Comparison of ENCODE assay signal across 9 mouse cellular contexts in the genomic region with DNA sequence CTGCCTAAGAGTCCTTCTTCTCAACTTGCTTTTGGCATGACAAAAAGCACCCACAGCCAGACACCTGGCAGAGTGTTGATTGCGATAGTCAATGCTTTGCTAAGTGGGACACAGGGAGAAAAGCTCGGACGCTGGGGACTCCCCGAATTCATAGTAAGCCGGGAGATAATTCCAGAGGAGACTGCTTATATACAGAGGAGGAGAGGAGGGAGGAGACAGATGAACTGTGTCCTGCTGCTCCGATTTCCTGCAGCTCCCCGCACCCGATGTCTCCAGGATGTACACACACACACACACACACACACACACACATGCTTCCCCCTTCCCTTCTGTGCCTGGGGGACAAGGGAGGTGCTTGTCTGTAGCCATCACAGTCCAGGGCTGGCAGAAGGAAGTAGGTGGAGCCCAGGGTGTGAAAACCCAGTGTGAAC. TPM values are rescaled to one million over a fixed set of nuclear protein-coding genes. Genes with fewer than 3 reads are reported as not detected.
DNase-seq lines count a peak whose midpoint lies in the region; ATAC-seq and TF ChIP-seq lines count a peak whose summit lies in the region.
"Had no signal": no experiment of that assay in that cellular context is flagged by ENCODE, and none has a peak within 500 bp of the region (broad histone marks: within the 10 kb centered on the region; RNA-seq: fewer than 3 reads in every experiment).

No protein-coding gene starts in this region.

- H3K4me2 ChIP-seq in neural tube, embryonic 11.5 days (ENCODE audit: low read depth) = no peak overlapping the region
- H3K4me2 ChIP-seq in hindbrain, embryonic 16.5 days (ENCODE audit: low read length) = no peak overlapping the region
- no peak overlapping the region for H3K4me2 ChIP-seq in liver, postnatal 0 days (ENCODE audit: low read depth, low read length)
- 0 out of 2 replicates have a peak overlapping the region, but pooled peaks have one; percentile 21 for H3K4me2 ChIP-seq in neural tube, embryonic 15.5 days

- no peak overlapping the region for H3K4me3 ChIP-seq in neural tube, embryonic 11.5 days (ENCODE audit: low read depth, low read length)
- H3K4me3 ChIP-seq in hindbrain, embryonic 16.5 days (ENCODE audit: low read length) = no peak overlapping the region
- H3K4me3 ChIP-seq in liver, postnatal 0 days (ENCODE audit: low read depth, low read length) = no peak overlapping the region
- H3K4me3 ChIP-seq in neural tube, embryonic 15.5 days (replicated peaks) = no peak overlapping the region

- no peaks in the 10 kb centered on the region for H3K36me3 ChIP-seq in neural tube, embryonic 11.5 days (ENCODE audit: control insufficient read depth, insufficient read depth, low read length)
- H3K36me3 ChIP-seq in hindbrain, embryonic 16.5 days (ENCODE audit: control insufficient read depth, insufficient read depth, low read length) = no peaks in the 10 kb centered on the region
- H3K36me3 ChIP-seq in liver, postnatal 0 days (replicated peaks; ENCODE audit: insufficient read depth, low read length) = no peaks in the 10 kb centered on the region
- no peaks in the 10 kb centered on the region for H3K36me3 ChIP-seq in neural tube, embryonic 15.5 days

- TF ChIP-seq CTCF in liver, postnatal 0 days (IDR thresholded peaks at IDR 0.05; ENCODE audit: low read depth) = no peak

- WGBS in neural tube, embryonic 11.5 days = 40% methylated on average over 8 of the region's 8 CpGs
- WGBS in hindbrain, embryonic 16.5 days = 31% methylated on average over 8 of the region's 8 CpGs
- WGBS in liver, postnatal 0 days (ENCODE audit: insufficient replicate concordance) = 23% methylated on average over 8 of the region's 8 CpGs
- WGBS in neural tube, embryonic 15.5 days = 29% methylated on average over 8 of the region's 8 CpGs

- H3K27me3 ChIP-seq in neural tube, embryonic 11.5 days (ENCODE audit: control insufficient read depth, insufficient read depth, low read length) = no peaks in the 10 kb centered on the region
- H3K27me3 ChIP-seq in hindbrain, embryonic 16.5 days (replicated peaks; ENCODE audit: control insufficient read depth, insufficient read depth, low read length) = no peaks in the 10 kb centered on the region
- no peaks in the 10 kb centered on the region for H3K27me3 ChIP-seq in liver, postnatal 0 days (ENCODE audit: insufficient read depth, low read length)
- H3K27me3 ChIP-seq in neural tube, embryonic 15.5 days (replicated peaks) = no peaks in the 10 kb centered on the region

- H3K9ac ChIP-seq in neural tube, embryonic 11.5 days (ENCODE audit: low read length) = no peak overlapping the region; the same call in 1 of the 2 replicates
- no peak overlapping the region for H3K9ac ChIP-seq in hindbrain, embryonic 16.5 days (ENCODE audit: low read depth, low read length)
- H3K9ac ChIP-seq in liver, postnatal 0 days (replicated peaks) = no peak overlapping the region
- no peak overlapping the region; the same call in 1 of the 2 replicates for H3K9ac ChIP-seq in neural tube, embryonic 15.5 days (replicated peaks)

- peaks cover 63% of the 10 kb centered on the region for H3K4me1 ChIP-seq in neural tube, embryonic 11.5 days (ENCODE audit: control insufficient read depth, insufficient read depth, low read length)
- peaks cover 42% of the 10 kb centered on the region for H3K4me1 ChIP-seq in hindbrain, embryonic 16.5 days (ENCODE audit: control insufficient read depth, insufficient read depth, low read depth, low read length)
- H3K4me1 ChIP-seq in liver, postnatal 0 days (ENCODE audit: insufficient read depth) = peaks cover 25% of the 10 kb centered on the region
- H3K4me1 ChIP-seq in neural tube, embryonic 15.5 days = peaks cover 73% of the 10 kb centered on the region

- H3K9me3 ChIP-seq in neural tube, embryonic 11.5 days (ENCODE audit: control insufficient read depth, low read length) = no peaks in the 10 kb centered on the region
- H3K9me3 ChIP-seq in hindbrain, embryonic 16.5 days (ENCODE audit: control insufficient read depth, low read length) = no peaks in the 10 kb centered on the region
- no peaks in the 10 kb centered on the region for H3K9me3 ChIP-seq in liver, postnatal 0 days (ENCODE audit: low read length)
- H3K9me3 ChIP-seq in neural tube, embryonic 15.5 days (replicated peaks) = no peaks in the 10 kb centered on the region
- H3K9me3 ChIP-seq: G1E had no signal

- no peak for ATAC-seq in neural tube, embryonic 11.5 days (ENCODE audit: insufficient read depth, low FRiP score, low TSS enrichment)
- ATAC-seq in hindbrain, embryonic 16.5 days = peak; percentile 18; the same call in 1 of the 2 replicates
- peak; percentile 67 for ATAC-seq in liver, postnatal 0 days
- 0 out of 2 replicates have a peak, but pooled peaks have one; percentile 18 for ATAC-seq in neural tube, embryonic 15.5 days (ENCODE audit: low FRiP score)
- no peak for ATAC-seq in CD4-positive, CD25-positive, alpha-beta regulatory T cell, adult 4 months

- peak overlapping the region; percentile 47 for H3K27ac ChIP-seq in neural tube, embryonic 11.5 days (ENCODE audit: low read depth, low read length)
- peak overlapping the region; percentile 59 for H3K27ac ChIP-seq in hindbrain, embryonic 16.5 days (ENCODE audit: low read depth, low read length)
- peak overlapping the region; percentile 29 for H3K27ac ChIP-seq in liver, postnatal 0 days (ENCODE audit: low read depth)
- peak overlapping the region; percentile 66 for H3K27ac ChIP-seq in neural tube, embryonic 15.5 days (replicated peaks)

- peak; percentile 54; the same call in 1 of the 2 replicates for TF ChIP-seq EP300 in liver, postnatal 0 days (IDR thresholded peaks at IDR 0.05; ENCODE audit: low read depth)

- DNase-seq in neural tube, embryonic 11.5 days (ENCODE audit: low spot score) = peak; percentile 36
- DNase-seq in neural tube, embryonic 10.5 days (ENCODE audit: extremely low spot score, low spot score) = no peak
- peak; percentile 72 for DNase-seq in gastrocnemius, postnatal 25 days
- DNase-seq in liver, postnatal 0 days = peak; percentile 50
- DNase-seq in frontal cortex, postnatal 25 days (ENCODE audit: low spot score in 2 of 2) = no peak

RNA-seq across cellular contexts. Expression of a gene that starts 17.0 kb away (rescaled TPM):
- 18.2 and 21.3 TPM in 2 replicates for polyA plus RNA-seq in neural tube, embryonic 11.5 days (2014; fragmentation: Nextera tagmentation; extraction: Ambion mirVana)
- 10 to 100 TPM; 76.3 to 78.6 TPM for total RNA-seq in gastrocnemius, postnatal 25 days (2021)
- polyA plus RNA-seq in hindbrain, embryonic 16.5 days (2015; fragmentation: Nextera tagmentation; extraction: Ambion mirVana) = 29.9 and 41.3 TPM in 2 replicates
- 1.2 and 1.6 TPM in 2 replicates for polyA plus RNA-seq in liver, postnatal 0 days (2015; fragmentation: Nextera tagmentation; extraction: Ambion mirVana)
- 40.6 and 49.0 TPM in 2 replicates for polyA plus RNA-seq in neural tube, embryonic 15.5 days (2015; fragmentation: Nextera tagmentation; extraction: Ambion mirVana)
- polyA plus RNA-seq in CD4-positive, CD25-positive, alpha-beta regulatory T cell, adult 4 months (2017; shearing (Covaris generic)) = 1 to 10 TPM; 4.1 to 9.9 TPM

RNA-seq across cellular contexts. Expression of a gene that starts 46.8 kb away (rescaled TPM):
- polyA plus RNA-seq in neural tube, embryonic 11.5 days (2014; fragmentation: Nextera tagmentation; extraction: Ambion mirVana) = 76.2 and 78.4 TPM in 2 replicates
- 10 to 100 TPM; 47.1 to 47.6 TPM for total RNA-seq in gastrocnemius, postnatal 25 days (2021)
- polyA plus RNA-seq in hindbrain, embryonic 16.5 days (2015; fragmentation: Nextera tagmentation; extraction: Ambion mirVana) = 32.3 and 38.9 TPM in 2 replicates
- 6.3 TPM in 2 replicates for polyA plus RNA-seq in liver, postnatal 0 days (2015; fragmentation: Nextera tagmentation; extraction: Ambion mirVana)
- 35.0 and 39.1 TPM in 2 replicates for polyA plus RNA-seq in neural tube, embryonic 15.5 days (2015; fragmentation: Nextera tagmentation; extraction: Ambion mirVana)
- polyA plus RNA-seq in CD4-positive, CD25-positive, alpha-beta regulatory T cell, adult 4 months (2017; shearing (Covaris generic)) = 10 to 100 TPM; 23.6 to 25.6 TPM

Comparison
In these comparisons a context has a peak if more than half of its experiments do, and no peak if none do; other contexts are left out.
1. ATAC-seq: peak in hindbrain, embryonic 16.5 days (single experiment), liver, postnatal 0 days (single experiment) and neural tube, embryonic 15.5 days (single experiment); none in neural tube, embryonic 11.5 days (single experiment) and CD4-positive, CD25-positive, alpha-beta regulatory T cell, adult 4 months (single experiment).
2. DNase-seq: peak in neural tube, embryonic 11.5 days (single experiment), gastrocnemius, postnatal 25 days (single experiment) and liver, postnatal 0 days (single experiment); none in neural tube, embryonic 10.5 days (single experiment) and frontal cortex, postnatal 25 days (0 of 2).
3. Peak in every context shown above with its lines, with median percentiles within 50 percentile points of each other: H3K27ac ChIP-seq.